Mouse (Mus musculus) cerebellum, adult 8-10 months (tissue): ENCODE data around the gene Ccdc191.

Experiments used
- DNase-seq: peaks from one replicate; pipeline ENCODE4 v3.0.0; 2022

Gene Ccdc191

GRCm38 (mm10) chr16:43999111-43999510, 109.5 kb downstream of the Ccdc191 start:
- no peak for DNase-seq

GRCm38 (mm10) chr16:43999541-43999940, 109.9 kb downstream of the Ccdc191 start:
- peak; percentile 9 for DNase-seq

GRCm38 (mm10) chr16:44002086-44002485, 112.5 kb downstream of the Ccdc191 start:
- DNase-seq, result no peak

GRCm38 (mm10) chr16:44011010-44011409, 121.4 kb downstream of the Ccdc191 start:
- no peak for DNase-seq
